Mouse (Mus musculus) adrenal gland, adult (tissue): ENCODE data around the gene Gdf10.

ENCODE experiments used
- DNase-seq, 2 experiments: peaks; one replicate each; pipeline ENCODE4 v3.0.0; 2022 to 2023; ENCODE audit warnings: low spot score in 1 of 2; ENCODE audit not compliant: inconsistent age in 2 of 2

The Gdf10 gene

GRCm38 (mm10) chr14:33923168-33924070, at the start of gene Gdf10:
TSS of gene Gdf10 (plus strand) at chr14:33923587.
- DNase-seq, result peak; percentile 30 to 61

- DNase-seq, result no peak
Measured at GRCm38 (mm10) chr14:33878826-33879225, 44.6 kb upstream of the Gdf10 start.

GRCm38 (mm10) chr14:33880236-33880635, 43.2 kb upstream of the Gdf10 start:
- DNase-seq, result no peak

GRCm38 (mm10) chr14:33881471-33881870, 41.9 kb upstream of the Gdf10 start:
- DNase-seq, result no peak

- no peak for DNase-seq
Measured at GRCm38 (mm10) chr14:33883046-33883445, 40.3 kb upstream of the Gdf10 start.

- DNase-seq, result no peak
Measured at GRCm38 (mm10) chr14:33885466-33885865, 37.9 kb upstream of the Gdf10 start.

- DNase-seq, result no peak
Measured at GRCm38 (mm10) chr14:33888387-33889035, 34.9 kb upstream of the Gdf10 start.

- DNase-seq, result no peak
Measured at GRCm38 (mm10) chr14:33889971-33890370, 33.4 kb upstream of the Gdf10 start.

- DNase-seq, result no peak
Measured at GRCm38 (mm10) chr14:33891507-33891906, 31.9 kb upstream of the Gdf10 start.

- DNase-seq, result no peak
Measured at GRCm38 (mm10) chr14:33895777-33896176, 27.6 kb upstream of the Gdf10 start.

- DNase-seq, result peak in 1 of 2 experiments; percentile 55
Measured at GRCm38 (mm10) chr14:33896628-33897300, 26.6 kb upstream of the Gdf10 start.

GRCm38 (mm10) chr14:33902783-33903182, 20.6 kb upstream of the Gdf10 start:
- DNase-seq, result peak in 1 of 2 experiments; percentile 24

- DNase-seq, result no peak
Measured at GRCm38 (mm10) chr14:33903199-33903598, 20.2 kb upstream of the Gdf10 start.

GRCm38 (mm10) chr14:33904851-33905250, 18.5 kb upstream of the Gdf10 start:
- no peak for DNase-seq

- peak; percentile 61 to 90 for DNase-seq
Measured at GRCm38 (mm10) chr14:33913727-33914126, 9.7 kb upstream of the Gdf10 start.

GRCm38 (mm10) chr14:33914206-33914605, 9.2 kb upstream of the Gdf10 start:
- DNase-seq, result no peak

- no peak for DNase-seq
Measured at GRCm38 (mm10) chr14:33920727-33921559, 2.4 kb upstream of the Gdf10 start.

- no peak for DNase-seq
Measured at GRCm38 (mm10) chr14:33922771-33923167, 618 bp upstream of the Gdf10 start.

GRCm38 (mm10) chr14:33931853-33932252, 8.5 kb downstream of the Gdf10 start:
- peak; percentile 41 to 50 for DNase-seq

- peak; percentile 56 to 85 for DNase-seq
Measured at GRCm38 (mm10) chr14:33932935-33933703, 9.7 kb downstream of the Gdf10 start.
